9 mouse cellular contexts compared by ENCODE assay signal in genomic region chr2:30418259-30418658, GRCm38 (mm10). TPM values are rescaled to one million over a fixed set of nuclear protein-coding genes. Genes with fewer than 3 reads are reported as not detected.
DNase-seq lines count a peak whose midpoint lies in the region; ATAC-seq and TF ChIP-seq lines count a peak whose summit lies in the region.
"Had no signal": no experiment of that assay in that cellular context is flagged by ENCODE, and none has a peak within 500 bp of the region (broad histone marks: within the 10 kb centered on the region; RNA-seq: fewer than 3 reads in every experiment).

No protein-coding gene starts in this region.

- TF ChIP-seq CTCF in heart, adult 2 months (IDR thresholded peaks at IDR 0.05): no peak
- no peak for TF ChIP-seq CTCF in bone marrow, adult 2 months (IDR thresholded peaks at IDR 0.05; ENCODE audit: control insufficient read depth, insufficient read depth, low read length)

- no peak for TF ChIP-seq POLR2A in heart, adult 2 months (IDR thresholded peaks at IDR 0.05; ENCODE audit: insufficient read depth, low read depth, low read length)
- no peak for TF ChIP-seq POLR2A in bone marrow, adult 2 months (IDR thresholded peaks at IDR 0.05; ENCODE audit: borderline replicate concordance, control insufficient read depth, low read depth, low read length)

- no peaks in the 10 kb centered on the region for H3K36me3 ChIP-seq in heart, embryonic 16.5 days (ENCODE audit: control insufficient read depth, insufficient read depth)
- H3K36me3 ChIP-seq in heart, adult 2 months (ENCODE audit: control insufficient read depth, insufficient read depth, low read length): no peaks in the 10 kb centered on the region
- no peaks in the 10 kb centered on the region for H3K36me3 ChIP-seq in forebrain, embryonic 16.5 days (ENCODE audit: control insufficient read depth, insufficient read depth)
- peaks cover 9% of the 10 kb centered on the region; the same call in 1 of the 2 replicates for H3K36me3 ChIP-seq in midbrain, embryonic 10.5 days

- DNase-seq in heart, adult 2 months: no peak
- no peak for DNase-seq in midbrain, embryonic 10.5 days (ENCODE audit: low spot score)
- no peak for DNase-seq in MN1 (ENCODE audit: low spot score)
- DNase-seq: lung, postnatal 4 days had no signal

- H3K27ac ChIP-seq in heart, embryonic 16.5 days (ENCODE audit: low read length): 0 out of 2 replicates have a peak overlapping the region, but pooled peaks have one; percentile 25
- no peak overlapping the region for H3K27ac ChIP-seq in heart, adult 2 months
- peak overlapping the region; percentile 79 for H3K27ac ChIP-seq in bone marrow, adult 2 months (ENCODE audit: control insufficient read depth, insufficient read depth, low read depth, low read length, poor library complexity)
- no peak overlapping the region for H3K27ac ChIP-seq in forebrain, embryonic 16.5 days (ENCODE audit: low read length)
- H3K27ac ChIP-seq in midbrain, embryonic 10.5 days (replicated peaks): no peak overlapping the region

- H3K9ac ChIP-seq in heart, embryonic 16.5 days (ENCODE audit: low read length): peak overlapping the region; percentile 3; the same call in 1 of the 2 replicates
- H3K9ac ChIP-seq in heart, adult 2 months (ENCODE audit: low read depth, low read length): no peak overlapping the region
- peak overlapping the region; percentile 41 for H3K9ac ChIP-seq in forebrain, embryonic 16.5 days (replicated peaks; ENCODE audit: low read depth, low read length)

- peaks cover 24% of the 10 kb centered on the region for H3K4me1 ChIP-seq in heart, embryonic 16.5 days (ENCODE audit: control insufficient read depth, insufficient read depth, low read length)
- H3K4me1 ChIP-seq in heart, adult 2 months (ENCODE audit: control insufficient read depth, insufficient read depth, low read length): peaks cover 7% of the 10 kb centered on the region
- no peaks in the 10 kb centered on the region; the same call in 1 of the 2 replicates for H3K4me1 ChIP-seq in bone marrow, adult 2 months (ENCODE audit: control insufficient read depth, insufficient read depth, low read length)
- H3K4me1 ChIP-seq in forebrain, embryonic 16.5 days (replicated peaks; ENCODE audit: control insufficient read depth, insufficient read depth, low read length): peaks cover 43% of the 10 kb centered on the region
- peaks cover 55% of the 10 kb centered on the region for H3K4me1 ChIP-seq in midbrain, embryonic 10.5 days

- H3K79me2 ChIP-seq in heart, adult 2 months (replicated peaks; ENCODE audit: control insufficient read depth, insufficient read depth, low read length): peaks cover 1% of the 10 kb centered on the region

- H3K9me3 ChIP-seq in heart, embryonic 16.5 days (replicated peaks; ENCODE audit: control insufficient read depth, low read length): no peaks in the 10 kb centered on the region
- H3K9me3 ChIP-seq in forebrain, embryonic 16.5 days (ENCODE audit: control insufficient read depth, low read length): no peaks in the 10 kb centered on the region
- H3K9me3 ChIP-seq in midbrain, embryonic 10.5 days (replicated peaks): no peaks in the 10 kb centered on the region

- no peak for TF ChIP-seq EP300 in heart, adult 2 months (IDR thresholded peaks at IDR 0.05; ENCODE audit: insufficient read depth, low read depth, low read length)

- no peak for ATAC-seq in heart, embryonic 16.5 days (replicated peaks; ENCODE audit: extremely low read depth, insufficient read depth, low FRiP score)
- no peak for ATAC-seq in forebrain, embryonic 16.5 days
- no peak for ATAC-seq in megakaryocyte progenitor cell, adult 5-6 weeks (replicated peaks; ENCODE audit: poor library complexity)
- ATAC-seq in frontal cortex, adult (ENCODE audit: low TSS enrichment): no peak

- intact Hi-C loops in heart, adult 2 months (cut with DNase I): no loop called here

- 71% methylated on average over 6 of the region's 6 CpGs for WGBS in heart, embryonic 16.5 days
- WGBS in heart, adult 2 months: 75% methylated on average over 6 of the region's 6 CpGs
- WGBS in bone marrow, adult 2 months: 81% methylated on average over 6 of the region's 6 CpGs
- 79% methylated on average over 6 of the region's 6 CpGs for WGBS in forebrain, embryonic 16.5 days
- 80% methylated on average over 6 of the region's 6 CpGs for WGBS in midbrain, embryonic 10.5 days

- H3K4me3 ChIP-seq in heart, embryonic 16.5 days (ENCODE audit: low read length): no peak overlapping the region
- no peak overlapping the region for H3K4me3 ChIP-seq in heart, adult 2 months
- peak overlapping the region; percentile 50 for H3K4me3 ChIP-seq in bone marrow, adult 2 months (replicated peaks; ENCODE audit: control insufficient read depth, low read depth, low read length)
- H3K4me3 ChIP-seq in forebrain, embryonic 16.5 days (replicated peaks; ENCODE audit: low read length): no peak overlapping the region
- H3K4me3 ChIP-seq in midbrain, embryonic 10.5 days: peak overlapping the region; percentile 26

- H3K27me3 ChIP-seq in heart, embryonic 16.5 days (ENCODE audit: control insufficient read depth, insufficient read depth, low read length): no peaks in the 10 kb centered on the region
- H3K27me3 ChIP-seq in heart, adult 2 months (ENCODE audit: control insufficient read depth, insufficient read depth, low read length): no peaks in the 10 kb centered on the region
- H3K27me3 ChIP-seq in forebrain, embryonic 16.5 days (replicated peaks; ENCODE audit: control insufficient read depth, insufficient read depth, low read length): no peaks in the 10 kb centered on the region
- H3K27me3 ChIP-seq in midbrain, embryonic 10.5 days (ENCODE audit: low read depth, poor library complexity, severe bottlenecking): peaks cover 17% of the 10 kb centered on the region

- no peak overlapping the region for H3K4me2 ChIP-seq in heart, embryonic 16.5 days (ENCODE audit: low read depth, low read length)
- no peak overlapping the region for H3K4me2 ChIP-seq in forebrain, embryonic 16.5 days (ENCODE audit: low read length)

RNA-seq across cellular contexts. Expression of gene Ptpa, which starts 2.4 kb away (rescaled TPM):
- polyA plus RNA-seq in heart, embryonic 16.5 days (2015; fragmentation: Nextera tagmentation; extraction: Ambion mirVana): 125 and 126 TPM in 2 replicates
- 10 to 100 TPM; 82.7 to 91.2 TPM for total RNA-seq in heart, adult 2 months (2021)
- 88.7 and 107 TPM in 2 replicates for polyA plus RNA-seq in heart, adult 2 months (2012; rRNA removed)
- polyA plus RNA-seq in bone marrow, adult 2 months (2011; ENCODE audit: insufficient read depth, insufficient read length, low replicate concordance, missing spikeins): 199 and 273 TPM in 2 replicates
- 146 and 163 TPM in 2 replicates for polyA plus RNA-seq in forebrain, embryonic 16.5 days (2015; fragmentation: Nextera tagmentation; extraction: Ambion mirVana)
- 151 and 152 TPM in 2 replicates for polyA plus RNA-seq in midbrain, embryonic 10.5 days (2016; fragmentation: Nextera tagmentation; extraction: Ambion mirVana)
- 75.9 and 90.4 TPM in 2 replicates for total RNA-seq in megakaryocyte progenitor cell, adult 5-6 weeks (2015)
- 63.0 and 63.3 TPM in 2 replicates for total RNA-seq in megakaryocyte progenitor cell, adult 5-6 weeks (2017)

RNA-seq across cellular contexts. Expression of gene Crat, which starts 2.6 kb away (rescaled TPM):
- 164 and 169 TPM in 2 replicates for polyA plus RNA-seq in heart, embryonic 16.5 days (2015; fragmentation: Nextera tagmentation; extraction: Ambion mirVana)
- 100 to 1,000 TPM; 452 to 542 TPM for total RNA-seq in heart, adult 2 months (2021)
- polyA plus RNA-seq in heart, adult 2 months (2012; rRNA removed): 695 and 713 TPM in 2 replicates
- polyA plus RNA-seq in bone marrow, adult 2 months (2011; ENCODE audit: insufficient read depth, insufficient read length, low replicate concordance, missing spikeins): 28.6 and 37.9 TPM in 2 replicates
- polyA plus RNA-seq in forebrain, embryonic 16.5 days (2015; fragmentation: Nextera tagmentation; extraction: Ambion mirVana): 21.3 and 21.4 TPM in 2 replicates
- 22.5 and 23.7 TPM in 2 replicates for polyA plus RNA-seq in midbrain, embryonic 10.5 days (2016; fragmentation: Nextera tagmentation; extraction: Ambion mirVana)
- total RNA-seq in megakaryocyte progenitor cell, adult 5-6 weeks (2015): 21.2 and 31.7 TPM in 2 replicates
- total RNA-seq in megakaryocyte progenitor cell, adult 5-6 weeks (2017): 8.4 and 9.1 TPM in 2 replicates

RNA-seq across cellular contexts. Expression of gene Dolpp1, which starts 26.2 kb away (rescaled TPM):
- polyA plus RNA-seq in heart, embryonic 16.5 days (2015; fragmentation: Nextera tagmentation; extraction: Ambion mirVana): 26.0 and 29.3 TPM in 2 replicates
- 1 to 10 TPM; 5.9 to 9.0 TPM for total RNA-seq in heart, adult 2 months (2021)
- polyA plus RNA-seq in heart, adult 2 months (2012; rRNA removed): 23.5 and 25.1 TPM in 2 replicates
- polyA plus RNA-seq in bone marrow, adult 2 months (2011; ENCODE audit: insufficient read depth, insufficient read length, low replicate concordance, missing spikeins): 30.0 and 40.3 TPM in 2 replicates
- 59.3 and 66.5 TPM in 2 replicates for polyA plus RNA-seq in forebrain, embryonic 16.5 days (2015; fragmentation: Nextera tagmentation; extraction: Ambion mirVana)
- polyA plus RNA-seq in midbrain, embryonic 10.5 days (2016; fragmentation: Nextera tagmentation; extraction: Ambion mirVana): 53.2 and 62.7 TPM in 2 replicates
- 4.0 and 8.1 TPM in 2 replicates for total RNA-seq in megakaryocyte progenitor cell, adult 5-6 weeks (2015)
- total RNA-seq in megakaryocyte progenitor cell, adult 5-6 weeks (2017): 16.3 and 26.0 TPM in 2 replicates

RNA-seq across cellular contexts. Expression of gene Miga2, which starts 54.2 kb away (rescaled TPM):
- polyA plus RNA-seq in heart, embryonic 16.5 days (2015; fragmentation: Nextera tagmentation; extraction: Ambion mirVana): 38.7 and 43.5 TPM in 2 replicates
- 10 to 100 TPM; 74.2 to 90.3 TPM for total RNA-seq in heart, adult 2 months (2021)
- 64.3 and 98.7 TPM in 2 replicates for polyA plus RNA-seq in heart, adult 2 months (2012; rRNA removed)
- 7.8 and 8.5 TPM in 2 replicates for polyA plus RNA-seq in bone marrow, adult 2 months (2011; ENCODE audit: insufficient read depth, insufficient read length, low replicate concordance, missing spikeins)
- polyA plus RNA-seq in forebrain, embryonic 16.5 days (2015; fragmentation: Nextera tagmentation; extraction: Ambion mirVana): 29.7 and 35.6 TPM in 2 replicates
- 27.8 and 29.6 TPM in 2 replicates for polyA plus RNA-seq in midbrain, embryonic 10.5 days (2016; fragmentation: Nextera tagmentation; extraction: Ambion mirVana)
- total RNA-seq in megakaryocyte progenitor cell, adult 5-6 weeks (2015): 4.2 and 5.0 TPM in 2 replicates
- total RNA-seq in megakaryocyte progenitor cell, adult 5-6 weeks (2017): 11.7 and 12.3 TPM in 2 replicates

RNA-seq across cellular contexts. Expression of gene Ier5l, which starts 55.8 kb away (rescaled TPM):
- polyA plus RNA-seq in heart, embryonic 16.5 days (2015; fragmentation: Nextera tagmentation; extraction: Ambion mirVana): 0.72 and 0.85 TPM in 2 replicates
- total RNA-seq in heart, adult 2 months (2021): 1 to 10 TPM; 2.8 to 3.0 TPM
- 3.4 and 5.6 TPM in 2 replicates for polyA plus RNA-seq in heart, adult 2 months (2012; rRNA removed)
- polyA plus RNA-seq in bone marrow, adult 2 months (2011; ENCODE audit: insufficient read depth, insufficient read length, low replicate concordance, missing spikeins): 0.84 and 1.1 TPM in 2 replicates
- 1.5 and 1.8 TPM in 2 replicates for polyA plus RNA-seq in forebrain, embryonic 16.5 days (2015; fragmentation: Nextera tagmentation; extraction: Ambion mirVana)
- 2.0 and 2.3 TPM in 2 replicates for polyA plus RNA-seq in midbrain, embryonic 10.5 days (2016; fragmentation: Nextera tagmentation; extraction: Ambion mirVana)
- total RNA-seq in megakaryocyte progenitor cell, adult 5-6 weeks (2015): 0.07 and 0.12 TPM in 2 replicates
- 0.10 and 0.96 TPM in 2 replicates for total RNA-seq in megakaryocyte progenitor cell, adult 5-6 weeks (2017)

Comparison
In these comparisons a context has a peak if more than half of its experiments do, and no peak if none do; other contexts are left out.
1. H3K27ac ChIP-seq: peak in heart, embryonic 16.5 days (single experiment) and bone marrow, adult 2 months (single experiment); none in heart, adult 2 months (single experiment), forebrain, embryonic 16.5 days (single experiment) and midbrain, embryonic 10.5 days (single experiment).
2. H3K4me3 ChIP-seq: peak in bone marrow, adult 2 months (single experiment) and midbrain, embryonic 10.5 days (single experiment); none in heart, embryonic 16.5 days (single experiment), heart, adult 2 months (single experiment) and forebrain, embryonic 16.5 days (single experiment).